Mouse (Mus musculus) cerebellum, adult 11 months (tissue): ENCODE data around the gene Pip4k2b.
"Not testable (repeated sequence)": the region's sequence is repeated elsewhere in the genome, so short reads cannot be mapped to it uniquely, and the experiment has no call there.

Experiments
- DNase-seq: peaks from one replicate; pipeline ENCODE4 v3.0.0; 2022

The Pip4k2b gene

DNA sequence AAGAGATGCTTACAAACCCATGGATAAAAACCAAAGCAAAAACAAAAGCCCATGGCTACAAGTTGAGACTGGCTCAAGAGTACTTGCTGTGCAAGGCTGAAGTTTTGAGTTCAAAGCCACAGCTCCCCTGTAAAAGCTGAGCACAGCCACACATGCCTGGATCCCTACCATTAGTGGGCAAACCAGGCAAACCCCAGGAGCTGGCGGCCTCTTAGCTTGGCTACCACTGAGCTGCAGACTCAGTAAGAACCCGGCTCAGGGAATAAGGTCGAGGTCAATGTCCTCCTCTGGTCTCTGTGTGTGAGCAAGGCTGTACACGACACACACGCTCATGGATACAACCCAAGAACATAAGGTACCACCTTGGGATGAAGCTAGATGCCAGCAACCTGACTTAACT lies 4.0 kb upstream of the Pip4k2b start:
- no peak for DNase-seq

DNA sequence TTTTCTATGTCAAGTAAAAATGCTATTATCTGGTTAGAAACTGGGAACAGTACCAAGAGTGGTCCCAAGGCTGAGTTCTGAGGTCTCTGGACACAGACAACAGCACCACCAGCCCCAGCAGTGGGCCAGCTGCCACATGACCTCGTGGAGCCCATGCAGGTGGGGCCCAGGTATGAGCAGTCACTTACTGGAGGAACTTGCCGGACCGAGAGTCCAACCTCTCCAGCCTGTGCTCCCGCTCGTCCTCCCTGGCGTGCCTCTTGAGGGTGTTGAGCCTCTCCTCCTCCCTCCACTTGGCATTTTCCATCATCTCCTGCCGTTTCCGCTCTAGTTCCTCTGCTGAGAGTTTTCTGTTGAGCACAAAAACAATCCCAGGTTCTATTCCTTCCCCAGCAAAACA lies 3.3 kb upstream of the Pip4k2b start:
- no peak for DNase-seq

DNA sequence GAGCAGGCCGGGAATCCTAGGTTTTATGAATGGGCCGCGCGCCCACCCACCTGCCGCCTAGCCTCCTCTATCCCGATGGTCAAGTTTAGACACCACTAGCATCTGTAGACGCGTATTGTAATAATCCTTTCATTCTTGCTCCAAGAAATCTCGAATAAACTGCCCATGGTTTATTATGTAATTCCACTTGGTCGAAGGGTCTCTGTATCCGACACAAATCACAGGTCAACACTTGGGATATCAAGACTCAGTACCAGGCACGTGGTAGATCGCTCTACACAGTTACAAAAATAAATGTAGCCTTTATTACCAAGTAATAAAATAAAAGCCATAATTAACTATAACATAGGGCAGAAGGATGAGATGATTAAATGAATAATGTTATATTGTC lies 822 bp upstream of the Pip4k2b start:
- DNase-seq, result no peak

DNA sequence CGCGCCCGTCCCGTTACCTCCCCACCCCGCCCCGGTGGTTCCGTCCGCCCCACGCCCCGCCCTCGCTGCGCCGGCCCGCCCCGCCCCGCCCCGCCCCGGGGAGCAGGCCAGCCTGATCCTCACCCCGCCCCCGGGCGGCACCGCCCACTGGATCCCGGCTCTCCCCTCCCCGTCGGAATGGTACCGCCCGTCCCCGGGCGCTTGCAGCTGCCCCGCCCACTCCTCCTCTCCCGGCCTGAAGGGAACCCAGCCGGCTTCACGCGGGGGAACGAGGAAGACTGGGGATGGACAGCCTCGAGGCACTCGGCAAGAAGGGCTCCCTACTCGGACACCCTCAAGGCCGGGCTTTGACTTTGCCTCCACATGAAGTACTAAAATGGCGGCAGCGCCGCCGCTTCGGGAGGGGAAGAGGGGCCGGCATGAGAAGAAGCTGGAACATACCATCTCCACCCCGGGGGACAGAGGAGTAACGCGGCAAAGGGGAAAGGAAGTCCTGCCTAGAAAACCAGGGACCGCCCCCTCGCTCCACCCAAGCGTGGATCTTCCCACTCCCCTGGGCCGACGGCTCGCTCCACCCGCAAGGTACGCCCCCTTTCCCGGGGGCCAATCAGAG lies 320 bp upstream of the Pip4k2b start:
- DNase-seq, result peak; percentile 98

GRCm38 (mm10) chr11:97743423-97743822 lies 1.1 kb downstream of the Pip4k2b start:
- no peak for DNase-seq

DNA sequence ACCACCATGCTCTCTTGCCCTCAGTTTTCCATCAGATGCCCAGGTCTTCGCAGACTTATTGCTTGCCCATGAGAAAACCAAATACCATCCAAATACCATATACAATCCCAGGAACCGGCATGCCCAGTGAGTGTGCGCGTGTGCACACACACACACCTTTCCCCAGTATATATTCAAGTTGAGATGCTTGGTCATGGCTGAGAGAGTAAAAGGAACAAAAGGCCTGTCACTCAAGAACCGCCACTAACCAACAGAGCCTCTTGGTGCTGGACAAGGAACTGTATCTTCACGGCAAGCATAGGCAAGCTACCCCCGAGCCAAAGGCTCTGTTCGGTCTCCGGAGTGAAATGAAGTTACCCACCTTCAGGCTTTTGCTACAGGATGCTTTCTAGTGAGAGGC lies 1.9 kb downstream of the Pip4k2b start:
- no peak for DNase-seq

- no peak for DNase-seq
Observed at GRCm38 (mm10) chr11:97742157-97742556, 2.3 kb downstream of the Pip4k2b start.

DNA sequence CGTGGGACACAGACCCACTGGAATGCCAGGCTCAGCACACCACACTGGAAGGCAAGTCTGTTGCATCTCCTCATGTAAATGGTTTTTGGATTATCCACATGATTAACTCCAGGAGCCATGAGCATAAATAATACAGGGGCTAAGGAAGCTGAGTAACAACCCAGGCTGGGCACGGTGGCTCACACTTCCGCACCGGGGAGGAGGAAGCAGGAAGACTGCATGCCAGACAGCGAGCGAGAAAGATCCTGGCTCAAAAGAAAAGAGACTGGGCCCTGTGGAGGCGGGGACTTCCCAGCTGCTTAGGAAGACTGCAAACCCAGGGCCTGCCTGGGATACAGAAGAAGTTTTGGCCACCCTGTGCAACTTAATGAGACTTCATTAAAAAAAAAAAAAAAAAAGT lies 4.3 kb downstream of the Pip4k2b start:
- DNase-seq, result no peak

DNA sequence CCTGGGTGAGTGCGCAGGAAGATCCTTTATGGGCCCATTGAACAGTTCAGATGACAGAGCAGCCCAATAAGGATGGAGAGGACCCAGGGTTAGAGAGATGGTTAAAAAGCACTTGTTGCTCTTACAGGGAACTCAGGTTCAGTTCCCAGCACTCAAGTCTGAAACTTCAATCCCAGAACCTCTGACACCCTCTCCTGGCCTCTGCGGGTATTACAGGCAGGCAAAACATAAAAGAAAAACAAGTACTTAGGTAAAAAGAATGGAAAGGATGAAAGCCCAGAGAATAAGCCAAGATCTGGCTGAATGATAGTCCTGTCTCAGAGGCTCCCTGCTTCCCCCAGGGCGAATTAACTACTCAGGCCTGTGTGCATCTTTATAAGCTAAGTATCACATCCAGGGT lies 5.3 kb downstream of the Pip4k2b start:
- no peak for DNase-seq

DNA sequence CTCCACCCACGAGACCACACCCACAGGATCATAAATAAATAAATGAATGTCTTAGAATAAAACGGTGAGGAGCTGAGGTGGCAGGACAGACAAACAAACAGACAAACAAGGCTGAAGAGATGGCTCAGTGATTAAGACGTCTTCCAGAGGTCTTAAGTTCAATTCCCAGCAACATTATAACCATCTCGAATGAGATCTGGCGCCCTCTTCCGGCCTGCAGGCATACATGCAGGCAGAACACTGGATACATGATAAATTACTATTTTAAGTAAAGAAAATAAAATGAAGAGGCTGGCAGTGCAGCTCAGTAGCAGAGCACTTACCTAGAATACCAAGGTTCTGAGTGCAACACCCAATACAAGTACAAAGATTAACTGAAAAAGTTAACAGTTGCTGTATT lies 5.8 kb downstream of the Pip4k2b start:
- DNase-seq, result no peak

GRCm38 (mm10) chr11:97737600-97737999 lies 6.9 kb downstream of the Pip4k2b start:
- DNase-seq, result no peak

- no peak for DNase-seq
Observed at GRCm38 (mm10) chr11:97736645-97737044, 7.9 kb downstream of the Pip4k2b start.

- not testable (repeated sequence) for DNase-seq
Observed at GRCm38 (mm10) chr11:97734810-97735209, 9.7 kb downstream of the Pip4k2b start.

GRCm38 (mm10) chr11:97733689-97734088 lies 10.8 kb downstream of the Pip4k2b start:
- DNase-seq, result no peak

GRCm38 (mm10) chr11:97728730-97729129 lies 15.8 kb downstream of the Pip4k2b start:
- DNase-seq, result no peak

- DNase-seq, result no peak
Observed at GRCm38 (mm10) chr11:97728311-97728710, 16.2 kb downstream of the Pip4k2b start.

- DNase-seq, result no peak
Observed at GRCm38 (mm10) chr11:97723709-97724108, 20.8 kb downstream of the Pip4k2b start.

DNA sequence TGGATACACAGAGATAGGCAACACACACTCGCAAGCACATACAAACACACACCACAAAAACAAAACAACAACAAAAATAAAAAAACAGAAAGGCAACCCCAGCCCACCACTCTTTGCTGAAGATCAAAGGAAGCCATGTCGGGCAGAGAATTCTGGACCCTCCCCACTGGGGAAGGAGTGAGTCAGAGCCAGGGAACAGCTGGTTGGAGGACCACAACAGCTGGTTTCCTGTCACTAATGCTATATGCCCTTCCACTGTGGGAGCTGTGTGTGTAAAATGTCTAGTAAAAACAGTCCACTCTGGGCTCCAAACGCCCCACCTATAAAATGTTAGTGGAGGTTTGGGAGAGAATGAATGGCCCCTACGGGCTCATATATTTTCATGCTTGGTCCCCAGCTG lies 23.2 kb downstream of the Pip4k2b start:
- DNase-seq, result no peak

- DNase-seq, result no peak
Observed at GRCm38 (mm10) chr11:97719041-97719440, 25.5 kb downstream of the Pip4k2b start.

DNA sequence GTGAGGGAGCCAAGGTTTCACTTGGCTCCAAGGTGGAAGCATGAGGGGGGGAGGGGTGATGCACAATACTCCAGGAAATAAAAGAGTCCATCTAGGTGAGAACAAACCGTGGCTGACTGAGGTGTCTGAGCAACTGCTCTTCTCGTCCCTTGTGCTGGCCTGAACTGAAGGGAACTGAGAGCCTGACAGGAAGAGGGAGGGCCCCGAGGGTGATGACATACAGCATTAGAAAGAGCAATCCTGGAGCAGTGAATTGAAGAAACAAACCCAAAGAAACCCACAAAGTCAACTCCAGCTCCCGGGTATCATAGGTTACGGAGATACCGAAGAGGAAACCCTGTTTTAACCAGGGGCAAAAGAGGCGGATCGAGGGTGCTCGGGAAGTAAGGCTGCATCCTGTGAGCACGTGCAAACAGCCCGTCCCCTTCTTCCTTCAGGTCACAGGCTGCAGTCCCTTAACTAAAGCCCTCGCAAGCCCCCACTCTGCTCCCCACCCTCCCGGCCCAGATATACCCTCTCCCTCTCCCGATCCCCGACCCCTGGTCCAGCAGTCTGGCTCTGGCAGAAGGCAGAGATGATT lies 26.1 kb downstream of the Pip4k2b start:
- no peak for DNase-seq

DNA sequence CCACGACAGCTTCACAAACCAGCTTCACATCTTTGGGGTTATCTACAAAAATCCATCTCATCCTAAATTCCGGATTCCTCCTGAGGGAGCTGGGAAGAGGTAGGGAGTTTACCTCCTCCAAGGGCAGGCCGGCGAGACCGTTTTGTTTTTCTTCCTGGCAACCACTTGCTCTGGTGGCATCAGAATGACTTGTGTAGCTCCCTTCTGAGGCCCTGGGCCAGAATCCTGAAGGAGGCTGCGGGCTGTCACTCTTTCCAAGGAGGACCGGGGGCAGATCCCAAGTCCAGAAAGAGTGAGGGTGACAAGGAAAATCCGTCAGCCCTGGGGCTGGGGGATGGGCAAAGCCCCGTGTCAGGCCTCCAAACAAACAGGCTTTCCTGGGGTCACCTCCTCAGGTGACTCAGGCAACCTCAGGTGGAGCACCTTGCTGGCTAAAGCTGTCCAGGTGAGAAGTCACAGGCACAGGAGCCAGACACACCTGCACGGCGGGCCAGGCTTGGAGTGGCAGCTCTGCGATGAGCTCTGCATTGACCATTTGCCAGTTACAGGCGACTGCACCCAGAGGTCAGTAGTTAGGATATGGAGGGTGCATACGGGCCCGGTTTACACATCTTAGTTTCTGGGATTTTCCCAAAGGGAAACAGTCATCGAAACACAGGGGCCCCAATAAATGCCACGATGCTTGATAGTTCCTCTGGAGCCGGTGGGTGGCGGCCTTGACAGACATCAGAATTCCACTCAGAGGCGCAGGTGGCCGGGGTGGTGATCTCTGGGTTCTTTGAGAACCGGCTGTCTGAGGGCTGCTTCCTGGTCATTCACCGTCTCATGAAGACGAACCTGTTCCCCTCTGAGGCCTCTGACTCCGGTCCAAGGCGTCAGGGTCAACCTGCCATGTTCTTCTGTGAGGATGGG lies 26.9 kb downstream of the Pip4k2b start:
- DNase-seq, result no peak

- DNase-seq, result no peak
Observed at GRCm38 (mm10) chr11:97716021-97716420, 28.5 kb downstream of the Pip4k2b start.

DNA sequence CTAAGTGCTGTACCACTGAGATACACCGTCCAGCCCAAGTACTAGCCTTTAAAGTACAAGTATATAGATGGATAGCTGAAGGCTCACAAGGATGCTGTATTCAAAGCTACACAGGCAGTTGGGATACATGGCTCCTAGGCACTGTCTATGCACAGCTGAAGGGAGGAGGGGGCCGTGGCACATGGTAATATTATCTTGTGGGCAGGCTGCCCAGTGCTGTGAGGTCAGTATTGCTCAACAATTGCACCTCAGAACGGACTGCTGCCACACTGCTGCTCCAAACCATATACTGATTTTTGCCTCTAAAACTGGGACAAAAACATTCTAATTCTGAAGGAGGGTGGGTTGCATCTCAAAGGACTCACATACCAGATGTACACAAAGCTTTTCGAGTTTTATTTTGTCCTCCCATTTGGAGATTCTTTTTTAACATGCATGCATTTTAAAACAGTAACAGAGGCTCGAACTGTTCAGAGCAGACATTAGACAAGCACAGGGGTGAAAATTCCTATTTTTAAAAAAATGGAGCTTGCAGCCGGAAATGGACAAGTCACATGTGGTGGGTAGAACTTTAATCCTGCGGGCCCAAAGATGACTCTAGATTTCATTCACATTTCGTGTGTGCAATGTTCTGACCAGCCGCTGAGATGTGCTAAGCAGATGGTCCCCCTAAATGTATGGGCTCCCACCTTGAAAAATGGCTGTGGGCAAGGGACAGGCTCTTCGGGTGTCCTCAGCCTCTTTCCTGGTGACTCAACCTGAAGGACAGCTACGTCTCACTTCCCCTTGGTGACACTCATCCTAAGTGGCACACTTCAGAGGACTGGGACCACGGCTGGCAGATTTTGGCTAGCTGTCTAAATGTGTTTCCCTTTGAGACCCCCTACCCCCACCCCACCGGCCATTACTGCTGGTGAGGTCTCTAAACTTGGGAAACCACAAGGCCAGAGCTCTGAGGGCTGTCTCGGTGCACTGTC lies 29.4 kb downstream of the Pip4k2b start:
- DNase-seq, result no peak
